Mouse (Mus musculus) adrenal gland, postnatal 4 days (tissue): ENCODE measurements around the gene Dnajc7. TPM values are rescaled to one million over a fixed set of nuclear protein-coding genes. Genes with fewer than 3 reads are reported as not detected.
"Not testable (repeated sequence)": the region's sequence is repeated elsewhere in the genome, so short reads cannot be mapped to it uniquely, and the experiment has no call there.

Experiments
- DNase-seq, 2 experiments: peaks; one replicate each; pipeline ENCODE4 v3.0.0; 2021 to 2022; ENCODE audit warnings: low spot score in 2 of 2, mixed read lengths in 2 of 2
- long read RNA-seq, 2 experiments: library from polyadenylated mRNA; stranded (forward); transcript quantifications; one replicate each; pipeline ENCODE4 v2.0.0; 2021
- total RNA-seq, 2 experiments: library from RNA; stranded (reverse); gene quantifications; 2 replicates each; pipeline ENCODE4 v1.2.3; 2021

The Dnajc7 gene
- 100 to 1,000 TPM; 296 to 306 TPM for total RNA-seq
- long read RNA-seq, experiment 1, transcript Dnajc7-201 (14 exons, 2,330 nt), result major isoform, 21 of 32 reads
- long read RNA-seq, experiment 1, partial matches to known transcripts, result 3 of 32 reads
- long read RNA-seq, experiment 1, other reads (novel, unspliced or antisense), result 7 of 32 reads
- long read RNA-seq, experiment 2, transcript Dnajc7-201 (14 exons, 2,330 nt), result major isoform, 162 of 228 reads
- long read RNA-seq, experiment 2, partial matches to known transcripts, result 27 of 228 reads
- long read RNA-seq, experiment 2, other reads (novel, unspliced or antisense), result 34 of 228 reads

DNA sequence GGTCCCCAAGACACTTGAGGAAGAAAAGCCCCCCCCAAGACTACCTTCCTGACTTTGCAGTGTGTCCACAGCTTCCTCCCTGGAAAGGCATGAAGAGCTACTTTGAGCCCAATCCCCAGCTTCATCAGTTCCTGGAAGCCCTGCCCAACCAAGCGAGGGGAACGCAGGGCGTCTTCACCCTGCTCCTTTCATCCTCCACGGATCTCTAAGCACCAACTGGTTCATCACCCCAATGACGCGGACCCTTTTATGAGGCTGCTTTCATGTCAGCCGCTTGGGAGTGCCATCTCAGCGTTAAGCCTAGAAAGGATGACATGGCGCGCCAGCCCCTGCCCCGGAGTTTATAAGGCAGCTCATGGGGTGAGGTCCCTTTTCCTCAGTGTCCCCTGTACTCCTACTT is at the start of gene Dnajc7:
Dnajc7 (minus strand) TSS at position 187 of the 400 bp plus-strand sequence.
- no peak for DNase-seq

- no peak for DNase-seq
These were observed 39.8 kb upstream of the Dnajc7 start for GRCm38 (mm10) chr11:100659806-100660205.

GRCm38 (mm10) chr11:100656458-100656857 is 36.5 kb upstream of the Dnajc7 start:
- no peak for DNase-seq

GRCm38 (mm10) chr11:100655589-100655988 is 35.6 kb upstream of the Dnajc7 start:
- not testable (repeated sequence) for DNase-seq

- no peak for DNase-seq
These were observed 31.8 kb upstream of the Dnajc7 start for GRCm38 (mm10) chr11:100651748-100652147.

GRCm38 (mm10) chr11:100651205-100651604 is 31.2 kb upstream of the Dnajc7 start:
- DNase-seq, result no peak

- no peak for DNase-seq
These were observed 28.4 kb upstream of the Dnajc7 start for GRCm38 (mm10) chr11:100648405-100648804.

- DNase-seq, result no peak
These were observed 26.3 kb upstream of the Dnajc7 start for GRCm38 (mm10) chr11:100646265-100646664.

GRCm38 (mm10) chr11:100643612-100644575 is 23.9 kb upstream of the Dnajc7 start:
- no peak for DNase-seq

DNA sequence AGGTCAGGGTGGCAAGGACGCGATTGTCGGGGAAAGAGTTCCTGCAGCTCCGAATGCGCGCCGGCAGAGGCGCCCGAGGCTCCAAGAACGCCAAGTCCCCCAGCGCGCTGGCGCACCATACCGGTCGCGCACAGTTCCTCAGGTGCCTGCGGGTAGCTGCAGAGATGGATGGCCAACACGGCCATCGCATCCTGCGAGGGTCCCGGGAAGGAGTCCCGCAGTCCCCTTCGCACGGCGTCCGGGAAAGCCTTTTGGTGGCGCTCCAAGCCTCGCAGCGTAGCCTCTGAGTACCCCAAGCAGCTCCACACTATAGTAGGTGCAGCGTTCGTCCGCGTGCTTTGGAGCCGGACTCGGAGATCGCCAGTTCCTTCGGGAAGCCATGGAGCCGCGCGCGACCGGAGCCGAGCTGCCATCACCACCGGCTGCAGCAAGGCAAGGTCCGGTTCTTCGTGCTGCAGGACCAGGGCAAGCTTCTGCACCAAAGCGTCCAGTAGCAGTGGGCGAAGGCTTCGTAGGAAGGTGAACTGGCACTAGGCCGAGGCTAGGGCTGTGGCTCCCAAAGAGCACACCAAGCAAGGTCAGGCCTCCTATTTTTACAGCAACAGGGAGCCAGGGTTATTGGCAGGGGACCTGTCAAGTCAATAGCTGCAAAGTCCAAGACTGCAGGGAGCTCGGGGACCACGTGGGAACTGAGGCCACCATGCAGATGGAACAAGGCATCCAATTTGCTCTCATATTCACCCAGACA is 20.4 kb upstream of the Dnajc7 start:
- DNase-seq, result no peak

GRCm38 (mm10) chr11:100634530-100634929 is 14.6 kb upstream of the Dnajc7 start:
- no peak for DNase-seq

GRCm38 (mm10) chr11:100628862-100629352 is 8.9 kb upstream of the Dnajc7 start:
- no peak for DNase-seq

- no peak for DNase-seq
These were observed 8.1 kb upstream of the Dnajc7 start for GRCm38 (mm10) chr11:100628056-100628455.

DNA sequence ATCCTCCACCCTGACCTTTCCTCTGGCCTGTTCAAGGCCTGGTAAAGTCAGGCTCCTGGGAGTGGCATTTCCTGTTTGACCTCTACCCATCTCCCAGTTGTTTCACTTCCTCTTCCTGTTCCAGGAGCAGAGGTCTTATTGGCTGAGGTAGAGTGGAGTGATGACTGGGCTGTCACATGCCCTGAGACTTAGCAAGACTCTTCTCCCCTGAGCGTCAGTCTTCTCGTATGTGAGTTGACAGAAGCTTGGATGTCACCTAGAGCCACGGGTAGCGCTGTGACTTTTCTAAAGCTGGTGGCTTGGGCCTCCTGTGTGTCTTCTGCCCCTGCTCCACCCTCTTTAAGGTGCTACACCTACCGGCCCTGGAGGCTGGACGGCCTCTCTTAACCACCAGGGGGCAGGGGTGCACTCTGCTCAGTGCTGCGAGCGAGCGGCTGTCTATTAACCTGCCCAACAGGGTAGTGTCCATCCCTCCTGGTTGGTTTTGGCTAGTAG is 6.8 kb upstream of the Dnajc7 start:
- peak; percentile 41 to 70 for DNase-seq

DNA sequence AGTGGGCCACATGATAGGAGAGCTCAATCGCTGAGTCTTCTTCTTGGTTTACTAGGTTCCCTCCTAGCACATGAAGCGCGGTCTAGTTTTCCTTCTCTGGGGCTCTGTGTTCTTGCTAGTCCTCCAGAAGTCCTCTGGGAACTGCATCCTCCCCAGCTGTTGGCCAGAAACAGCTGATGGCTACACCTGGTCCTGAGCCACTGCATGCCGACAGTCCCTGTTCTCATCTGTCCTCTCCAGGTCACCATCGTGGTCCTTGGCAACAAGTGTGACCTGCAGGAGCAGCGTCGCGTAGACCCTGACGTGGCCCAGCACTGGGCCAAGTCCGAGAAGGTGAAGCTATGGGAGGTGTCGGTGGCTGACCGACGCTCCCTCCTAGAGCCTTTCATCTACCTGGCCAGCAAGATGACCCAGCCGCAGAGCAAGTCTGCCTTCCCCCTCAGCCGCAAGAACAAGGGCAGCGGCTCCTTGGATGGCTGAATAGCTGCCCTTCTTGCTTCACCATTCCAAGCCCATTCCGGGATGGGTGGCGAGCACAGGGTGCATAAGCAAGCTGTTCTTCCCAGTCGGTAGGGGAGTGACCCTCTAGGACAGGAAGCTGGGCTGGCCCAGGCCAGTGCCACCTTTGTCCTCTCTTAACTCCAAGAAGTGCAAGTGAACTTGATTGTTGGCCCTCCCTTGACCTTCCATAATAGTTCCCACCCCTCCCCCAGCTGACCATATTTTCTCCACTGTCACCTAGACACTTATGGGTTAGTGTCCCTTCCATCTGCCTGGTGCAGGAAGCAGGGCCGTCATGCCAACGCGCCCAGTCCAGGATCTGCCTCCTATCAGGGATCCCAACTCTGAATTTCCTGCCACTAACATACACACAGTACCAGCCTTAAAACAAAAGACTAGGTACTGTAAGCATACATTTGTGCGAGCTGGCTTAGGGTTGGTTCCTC is 6.1 kb upstream of the Dnajc7 start:
- no peak for DNase-seq

GRCm38 (mm10) chr11:100623867-100624266 is 3.9 kb upstream of the Dnajc7 start:
- no peak for DNase-seq

DNA sequence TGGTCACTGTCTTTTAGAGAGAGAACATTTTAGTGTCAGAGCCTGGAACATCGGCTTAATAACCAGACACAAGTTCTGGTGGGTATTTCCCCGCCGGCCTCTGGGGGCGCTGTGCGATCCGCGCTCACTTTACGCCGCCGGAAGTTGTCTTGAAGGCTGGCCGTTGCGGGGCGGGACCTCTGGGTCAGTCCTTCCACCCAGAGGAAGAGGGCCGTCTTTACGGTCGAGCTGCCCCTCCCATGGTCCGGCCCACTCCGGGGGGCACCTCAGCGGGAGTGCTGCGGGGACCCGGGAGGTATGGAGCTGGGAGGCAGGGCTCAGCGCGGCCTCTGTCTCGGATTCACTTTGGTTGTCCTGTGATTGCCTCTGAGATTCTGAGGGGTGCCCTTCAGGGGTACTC is 2.7 kb upstream of the Dnajc7 start:
- DNase-seq, result peak; percentile 90 to 96

GRCm38 (mm10) chr11:100619485-100619975 is 438 bp downstream of the Dnajc7 start:
- peak; percentile 89 to 90 for DNase-seq

DNA sequence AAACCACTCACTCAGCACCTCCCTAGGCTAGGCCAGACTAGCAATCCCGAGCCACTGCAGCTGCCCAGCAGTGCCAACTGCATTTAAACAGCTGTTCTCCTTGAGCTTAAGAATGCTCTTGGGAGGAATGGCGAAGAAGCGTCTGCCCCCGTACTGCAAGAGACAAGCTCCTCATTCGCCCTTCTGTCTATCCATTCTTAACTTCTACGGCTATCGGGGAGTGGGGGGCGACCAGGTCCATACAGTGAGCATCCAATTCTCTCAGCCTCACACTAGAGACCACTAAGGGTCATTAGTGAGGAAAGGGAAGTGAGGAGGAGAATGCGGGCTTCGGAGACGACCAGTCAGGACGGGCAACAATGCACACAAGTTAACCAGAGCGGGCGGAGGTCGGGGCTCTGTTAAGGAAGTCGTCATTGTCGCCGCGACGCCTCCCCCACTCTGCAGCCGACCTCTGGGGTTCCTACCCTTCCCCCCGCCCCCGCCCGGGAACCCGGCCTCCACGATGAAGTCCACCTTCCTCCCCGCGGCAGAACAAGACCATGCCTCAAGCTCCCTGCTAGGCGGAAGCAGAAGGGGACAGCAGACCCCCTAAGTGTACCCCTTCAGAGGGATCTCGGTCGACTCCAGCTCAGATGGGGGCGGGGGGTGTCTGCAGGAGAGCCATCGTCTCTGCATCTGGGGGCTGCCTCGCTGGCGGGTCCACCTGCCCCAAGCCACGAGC is 1.0 kb downstream of the Dnajc7 start, which contains the start of gene Nkiras2:
Nkiras2 (plus strand) TSS at position 484 of the 724 bp plus-strand sequence.
- peak; percentile 33 to 43 for DNase-seq
